Mouse (Mus musculus) kidney, embryonic 15.5 days (tissue): ENCODE data around the gene Dab2ip. TPM values are rescaled to one million over a fixed set of nuclear protein-coding genes. Genes with fewer than 3 reads are reported as not detected.

Experiments
- ATAC-seq: fragments of 200-750 bp; cut with Nextera tagmentation; replicated peaks from 2 replicates; pipeline ENCODE4 v1.8.0; 2017; ENCODE audit warnings: moderate TSS enrichment; ENCODE audit not compliant: low FRiP score
- H3K27ac ChIP-seq: fragments of 300-500 bp; sonication (generic); 2 replicates; pipeline ENCODE4 v1.5.1; 2015; ENCODE audit warnings: mild to moderate bottlenecking, inconsistent platforms
- H3K27me3 ChIP-seq: fragments of 300-500 bp; sonication (generic); 2 replicates; pipeline ENCODE4 v1.6.1; 2015; ENCODE audit warnings: inconsistent platforms
- H3K36me3 ChIP-seq: fragments of 300-500 bp; sonication (generic); 2 replicates; pipeline ENCODE4 v1.6.1; 2015; ENCODE audit warnings: inconsistent platforms
- H3K4me1 ChIP-seq: fragments of 300-500 bp; sonication (generic); 2 replicates; pipeline ENCODE4 v1.6.1; 2015; ENCODE audit warnings: inconsistent platforms
- H3K4me2 ChIP-seq: fragments of 300-500 bp; sonication (generic); 2 replicates; pipeline ENCODE4 v1.6.1; 2015; ENCODE audit warnings: moderate library complexity, mild to moderate bottlenecking, inconsistent platforms
- H3K4me3 ChIP-seq: fragments of 300-500 bp; sonication (generic); replicated peaks from 2 replicates; pipeline ENCODE4 v1.5.1; 2015; ENCODE audit warnings: mild to moderate bottlenecking, inconsistent platforms
- H3K9ac ChIP-seq: fragments of 300-500 bp; sonication (generic); 2 replicates; pipeline ENCODE4 v1.6.1; 2015; ENCODE audit warnings: mild to moderate bottlenecking, inconsistent platforms
- H3K9me3 ChIP-seq: fragments of 300-500 bp; sonication (generic); replicated peaks from 2 replicates; pipeline ENCODE4 v1.6.1; 2016; ENCODE audit warnings: inconsistent platforms
- WGBS: fragments of 180-500 bp; shearing (Covaris S2); methylation state at CpG from one replicate; pipeline ENCODE4 v1.1.7; 2015; ENCODE audit warnings: mixed read lengths; 5-methylcytosine and 5-hydroxymethylcytosine counted together
- polyA plus RNA-seq: library from polyadenylated mRNA; unstranded; fragments of >200 nt; fragmentation: Nextera tagmentation; extraction: Ambion mirVana; gene quantifications from 2 replicates; pipeline ENCODE4 v1.2.1, GENCODE M21; 2015

Gene Dab2ip
- polyA plus RNA-seq, 1 experiment from 2014 or later, result 37.5 TPM

- Histone ChIP-seq H3K4me2 (0 out of 2 replicates have a peak overlapping the region, but pooled peaks have one; percentile 26), H3K36me3 (peaks cover 13% of the 10 kb centered on the region; the same call in 1 of the 2 replicates), H3K4me1 (peaks cover 69% of the 10 kb centered on the region), H3K27me3 (no peaks in the 10 kb centered on the region), H3K9ac (no peak overlapping the region), H3K4me3 (no peak overlapping the region), H3K9me3 (no peaks in the 10 kb centered on the region), H3K27ac (peak overlapping the region; percentile 74)
- no peak for ATAC-seq
- 29% methylated on average over 11 of the region's 11 CpGs for WGBS
These were observed 69.3 kb downstream of the Dab2ip start for GRCm38 (mm10) chr2:35627298-35627898.

- Histone ChIP-seq H3K27me3 (no peaks in the 10 kb centered on the region), H3K27ac (no peak overlapping the region), H3K4me2 (no peak overlapping the region), H3K9ac (no peak overlapping the region), H3K4me3 (no peak overlapping the region), H3K9me3 (no peaks in the 10 kb centered on the region), H3K4me1 (peaks cover 62% of the 10 kb centered on the region), H3K36me3 (peaks cover 18% of the 10 kb centered on the region; the same call in 1 of the 2 replicates)
- no peak for ATAC-seq
- WGBS, result 67% methylated on average over 7 of the region's 7 CpGs
These were observed 70.0 kb downstream of the Dab2ip start for GRCm38 (mm10) chr2:35628052-35628451.

GRCm38 (mm10) chr2:35628656-35629055 lies 70.6 kb downstream of the Dab2ip start:
- Histone ChIP-seq H3K36me3 (peaks cover 20% of the 10 kb centered on the region; the same call in 1 of the 2 replicates), H3K9me3 (no peaks in the 10 kb centered on the region), H3K27ac (no peak overlapping the region), H3K4me1 (peaks cover 58% of the 10 kb centered on the region), H3K9ac (no peak overlapping the region), H3K4me2 (no peak overlapping the region), H3K4me3 (no peak overlapping the region), H3K27me3 (no peaks in the 10 kb centered on the region)
- WGBS, result 86% methylated on average over 4 of the region's 4 CpGs
- ATAC-seq, result no peak

GRCm38 (mm10) chr2:35629126-35629525 lies 71.1 kb downstream of the Dab2ip start:
- Histone ChIP-seq H3K27me3 (no peaks in the 10 kb centered on the region), H3K9ac (no peak overlapping the region), H3K4me3 (no peak overlapping the region), H3K9me3 (no peaks in the 10 kb centered on the region), H3K4me1 (peaks cover 58% of the 10 kb centered on the region), H3K36me3 (peaks cover 20% of the 10 kb centered on the region; the same call in 1 of the 2 replicates), H3K27ac (no peak overlapping the region), H3K4me2 (no peak overlapping the region)
- no peak for ATAC-seq
- 90% methylated on average over 7 of the region's 8 CpGs for WGBS

GRCm38 (mm10) chr2:35633392-35633791 lies 75.3 kb downstream of the Dab2ip start:
- Histone ChIP-seq H3K9me3 (no peaks in the 10 kb centered on the region), H3K27me3 (no peaks in the 10 kb centered on the region), H3K4me3 (no peak overlapping the region), H3K9ac (no peak overlapping the region), H3K27ac (no peak overlapping the region), H3K4me2 (no peak overlapping the region), H3K4me1 (peaks cover 23% of the 10 kb centered on the region), H3K36me3 (peaks cover 32% of the 10 kb centered on the region; the same call in 1 of the 2 replicates)
- 82% methylated on average over 4 of the region's 4 CpGs for WGBS
- no peak for ATAC-seq

- Histone ChIP-seq H3K4me1 (peaks cover 18% of the 10 kb centered on the region), H3K27ac (no peak overlapping the region), H3K27me3 (no peaks in the 10 kb centered on the region), H3K9ac (no peak overlapping the region), H3K9me3 (no peaks in the 10 kb centered on the region), H3K4me3 (no peak overlapping the region), H3K4me2 (no peak overlapping the region), H3K36me3 (peaks cover 28% of the 10 kb centered on the region; the same call in 1 of the 2 replicates)
- WGBS, result 86% methylated on average over 4 of the region's 4 CpGs
- no peak for ATAC-seq
These were observed 76.9 kb downstream of the Dab2ip start for GRCm38 (mm10) chr2:35634963-35635362.

- Histone ChIP-seq H3K27ac (no peak overlapping the region), H3K9me3 (no peaks in the 10 kb centered on the region)
- 65% methylated on average over 4 of the region's 4 CpGs for WGBS
These were observed 77.5 kb downstream of the Dab2ip start for GRCm38 (mm10) chr2:35635541-35635940.

GRCm38 (mm10) chr2:35637880-35638535 lies 79.9 kb downstream of the Dab2ip start:
- Histone ChIP-seq H3K9ac (no peak overlapping the region), H3K4me2 (no peak overlapping the region), H3K4me1 (peaks cover 25% of the 10 kb centered on the region), H3K9me3 (no peaks in the 10 kb centered on the region), H3K27ac (no peak overlapping the region), H3K4me3 (no peak overlapping the region), H3K27me3 (no peaks in the 10 kb centered on the region), H3K36me3 (peaks cover 22% of the 10 kb centered on the region; the same call in 1 of the 2 replicates)
- WGBS, result 82% methylated on average over 13 of the region's 13 CpGs
- no peak for ATAC-seq

More at GRCm38 (mm10) chr2:35635541-35635940, 77.5 kb downstream of the Dab2ip start:
- Histone ChIP-seq H3K9ac (no peak overlapping the region), H3K4me2 (no peak overlapping the region), H3K4me3 (no peak overlapping the region), H3K27me3 (no peaks in the 10 kb centered on the region), H3K36me3 (peaks cover 28% of the 10 kb centered on the region; the same call in 1 of the 2 replicates), H3K4me1 (peaks cover 22% of the 10 kb centered on the region)
- no peak for ATAC-seq

GRCm38 (mm10) chr2:35639799-35640198 lies 81.7 kb downstream of the Dab2ip start:
- Histone ChIP-seq H3K9me3 (no peaks in the 10 kb centered on the region), H3K27me3 (no peaks in the 10 kb centered on the region), H3K9ac (no peak overlapping the region), H3K4me3 (no peak overlapping the region), H3K4me1 (peaks cover 13% of the 10 kb centered on the region), H3K36me3 (peaks cover 32% of the 10 kb centered on the region), H3K4me2 (no peak overlapping the region), H3K27ac (no peak overlapping the region)
- WGBS, result 78% methylated on average over 2 of the region's 2 CpGs
- no peak for ATAC-seq

- Histone ChIP-seq H3K4me3 (no peak overlapping the region), H3K4me1 (peaks cover 13% of the 10 kb centered on the region), H3K4me2 (no peak overlapping the region), H3K27me3 (no peaks in the 10 kb centered on the region), H3K9me3 (no peaks in the 10 kb centered on the region), H3K36me3 (peaks cover 38% of the 10 kb centered on the region), H3K27ac (peak overlapping the region; percentile 11; the same call in 1 of the 2 replicates), H3K9ac (no peak overlapping the region)
- ATAC-seq, result no peak
- WGBS, result 58% methylated on average over 13 of the region's 13 CpGs
These were observed 82.5 kb downstream of the Dab2ip start for GRCm38 (mm10) chr2:35640576-35640975.

- 79% methylated on average over 7 of the region's 7 CpGs for WGBS
- no peak overlapping the region for H3K27ac ChIP-seq
- no peaks in the 10 kb centered on the region for H3K27me3 ChIP-seq
- H3K9ac ChIP-seq, result no peak overlapping the region
- H3K36me3 ChIP-seq, result peaks cover 43% of the 10 kb centered on the region
- H3K9me3 ChIP-seq, result no peaks in the 10 kb centered on the region
- peaks cover 13% of the 10 kb centered on the region for H3K4me1 ChIP-seq
- no peak overlapping the region for H3K4me3 ChIP-seq
- H3K4me2 ChIP-seq, result no peak overlapping the region
- no peak for ATAC-seq
These were observed 84.2 kb downstream of the Dab2ip start for GRCm38 (mm10) chr2:35642224-35642623.

GRCm38 (mm10) chr2:35646553-35646952 lies 88.5 kb downstream of the Dab2ip start:
- H3K9ac ChIP-seq, result no peak overlapping the region

More at GRCm38 (mm10) chr2:35646553-35646952, 88.5 kb downstream of the Dab2ip start:
- 84% methylated on average over 8 of the region's 8 CpGs for WGBS
- H3K36me3 ChIP-seq, result peaks cover 42% of the 10 kb centered on the region
- no peaks in the 10 kb centered on the region for H3K9me3 ChIP-seq
- H3K4me1 ChIP-seq, result peaks cover 13% of the 10 kb centered on the region
- H3K27ac ChIP-seq, result no peak overlapping the region
- no peaks in the 10 kb centered on the region for H3K27me3 ChIP-seq
- no peak overlapping the region for H3K4me2 ChIP-seq
- no peak overlapping the region for H3K4me3 ChIP-seq
- no peak for ATAC-seq
